ENCODE assay signal across 8 mouse cellular contexts in genomic region chr4:62763990-62764389, GRCm38 (mm10).
DNase-seq lines count a peak whose midpoint lies in the region; ATAC-seq and TF ChIP-seq lines count a peak whose summit lies in the region.

No protein-coding gene starts in this region.

- H3K9ac ChIP-seq in midbrain, embryonic 12.5 days (replicated peaks): no peak overlapping the region

- peaks cover 15% of the 10 kb centered on the region for H3K4me1 ChIP-seq in embryonic facial prominence, embryonic 10.5 days
- H3K4me1 ChIP-seq in midbrain, embryonic 12.5 days: peaks cover 2% of the 10 kb centered on the region; the same call in 1 of the 2 replicates
- H3K4me1 ChIP-seq in small intestine, adult 2 months (ENCODE audit: control insufficient read depth, insufficient read depth, insufficient read length, low read length): peaks cover 2% of the 10 kb centered on the region; the same call in 1 of the 2 replicates

- no peaks in the 10 kb centered on the region for H3K27me3 ChIP-seq in embryonic facial prominence, embryonic 10.5 days (replicated peaks; ENCODE audit: low read depth, poor library complexity, severe bottlenecking)
- H3K27me3 ChIP-seq in midbrain, embryonic 12.5 days: no peaks in the 10 kb centered on the region
- no peaks in the 10 kb centered on the region for H3K27me3 ChIP-seq in small intestine, adult 2 months (ENCODE audit: control insufficient read depth, insufficient read depth, low read length)

- no peak overlapping the region for H3K4me2 ChIP-seq in midbrain, embryonic 12.5 days (replicated peaks)

- H3K36me3 ChIP-seq in embryonic facial prominence, embryonic 10.5 days (replicated peaks): no peaks in the 10 kb centered on the region
- no peaks in the 10 kb centered on the region for H3K36me3 ChIP-seq in midbrain, embryonic 12.5 days
- H3K36me3 ChIP-seq in small intestine, adult 2 months (ENCODE audit: control insufficient read depth, insufficient read depth, low read length): no peaks in the 10 kb centered on the region

- intact Hi-C loops in left cerebral cortex, postnatal 36 days (cut with DNase I): loop anchor here (1.0 kb wide), 1 partner anchor 203 kb away; no protein-coding TSS in a partner anchor

- TF ChIP-seq POLR2A in small intestine, adult 2 months (IDR thresholded peaks at IDR 0.05; ENCODE audit: low read depth, low read length): no peak

- no peak overlapping the region for H3K27ac ChIP-seq in embryonic facial prominence, embryonic 10.5 days (replicated peaks)
- H3K27ac ChIP-seq in midbrain, embryonic 12.5 days (replicated peaks): no peak overlapping the region
- H3K27ac ChIP-seq in small intestine, adult 2 months (ENCODE audit: insufficient read depth, low read depth, low read length): no peak overlapping the region

- peak; percentile 88 for ATAC-seq in midbrain, embryonic 12.5 days (ENCODE audit: low FRiP score, low read depth)
- ATAC-seq in erythroblast, adult 5-6 weeks (replicated peaks; ENCODE audit: low FRiP score, poor library complexity, severe bottlenecking): no peak

- TF ChIP-seq CTCF in small intestine, adult 2 months (IDR thresholded peaks at IDR 0.05; ENCODE audit: extremely low read depth, insufficient read length, insufficient replicate concordance, low read depth, low read length): peak; percentile 83

- WGBS in embryonic facial prominence, embryonic 10.5 days: 19% methylated on average over 5 of the region's 5 CpGs
- 9% methylated on average over 5 of the region's 5 CpGs for WGBS in midbrain, embryonic 12.5 days
- WGBS in small intestine, adult 2 months: 4% methylated on average over 5 of the region's 5 CpGs

- no peak overlapping the region for H3K4me3 ChIP-seq in embryonic facial prominence, embryonic 10.5 days
- H3K4me3 ChIP-seq in midbrain, embryonic 12.5 days: no peak overlapping the region
- no peak overlapping the region for H3K4me3 ChIP-seq in small intestine, adult 2 months (ENCODE audit: low read depth, low read length)

- no peaks in the 10 kb centered on the region for H3K9me3 ChIP-seq in embryonic facial prominence, embryonic 10.5 days
- H3K9me3 ChIP-seq in midbrain, embryonic 12.5 days: no peaks in the 10 kb centered on the region

- peak; percentile 91 for DNase-seq in adrenal gland, postnatal 10 days
- peak; percentile 84 for DNase-seq in embryonic facial prominence, embryonic 10.5 days (ENCODE audit: low spot score)
- peak; percentile 89 to 92 for DNase-seq in heart, adult 18-20 months
- DNase-seq in kidney, adult 11 months: peak; percentile 68
- peak; percentile 69 to 84 for DNase-seq in left cerebral cortex, postnatal 36 days (ENCODE audit: low spot score in 2 of 2)
